Comparison of ENCODE assay signal across 9 mouse cellular contexts in genomic region chr9:23222492-23222840, GRCm38 (mm10). TPM values are rescaled to one million over a fixed set of nuclear protein-coding genes. Genes with fewer than 3 reads are reported as not detected.
DNase-seq lines count a peak whose midpoint lies in the region; ATAC-seq lines count a peak whose summit lies in the region.
"Had no signal": no experiment of that assay in that cellular context is flagged by ENCODE, and none has a peak within 500 bp of the region (broad histone marks: within the 10 kb centered on the region; RNA-seq: fewer than 3 reads in every experiment).

No protein-coding gene starts in this region.

- H3K9me3 ChIP-seq in kidney, embryonic 16.5 days (ENCODE audit: low read length): no peaks in the 10 kb centered on the region

- peak overlapping the region; percentile 96 for H3K4me2 ChIP-seq in kidney, embryonic 16.5 days (replicated peaks; ENCODE audit: low read depth, low read length)

- whole genome bisulfite sequencing in kidney, embryonic 16.5 days: 0% methylated on average over 26 of the region's 26 CpGs

- ATAC-seq in granulocyte monocyte progenitor cell, adult 5-6 weeks (replicated peaks; ENCODE audit: poor library complexity, severe bottlenecking): peak; percentile 33
- peak; percentile 65 for ATAC-seq in kidney, embryonic 16.5 days (ENCODE audit: low FRiP score, low TSS enrichment)

- peaks cover 29% of the 10 kb centered on the region for H3K27me3 ChIP-seq in kidney, embryonic 16.5 days (ENCODE audit: insufficient read depth, low read length)

- peaks cover 6% of the 10 kb centered on the region; the same call in 1 of the 2 replicates for H3K4me1 ChIP-seq in kidney, embryonic 16.5 days (ENCODE audit: insufficient read depth, low read length)

- no peaks in the 10 kb centered on the region for H3K36me3 ChIP-seq in kidney, embryonic 16.5 days (ENCODE audit: insufficient read depth, low read length)

- peak overlapping the region; percentile 80 for H3K9ac ChIP-seq in kidney, embryonic 16.5 days (replicated peaks; ENCODE audit: low read length)

- peak overlapping the region; percentile 72 for H3K4me3 ChIP-seq in kidney, embryonic 16.5 days (ENCODE audit: low read length)

- peak; percentile 27 for DNase-seq in lung, adult 18-20 months
- no peak for DNase-seq in lung, postnatal 25 days (ENCODE audit: low spot score)
- peak; percentile 12 for DNase-seq in cerebellum, adult 9-11 months
- peak; percentile 29 for DNase-seq in lung, postnatal 36 days
- peak; percentile 16 to 27 for DNase-seq in right cerebral cortex, adult 2 months (ENCODE audit: low spot score in 2 of 2)
- no peak for DNase-seq in thymus, adult 18-20 months

- H3K27ac ChIP-seq in kidney, embryonic 16.5 days (ENCODE audit: low read length): peak overlapping the region; percentile 79

RNA-seq across cellular contexts. Expression of gene Bmper, which starts 0.4 kb away (rescaled TPM):
- total RNA-seq in granulocyte monocyte progenitor cell, adult 5-6 weeks (2014; fragmentation: Nextera tagmentation): not detected in 2 replicates
- total RNA-seq in granulocyte monocyte progenitor cell, adult 5-6 weeks (2017): not detected in 2 replicates
- 20.3 and 21.0 TPM in 2 replicates for polyA plus RNA-seq in kidney, embryonic 16.5 days (2015; fragmentation: Nextera tagmentation; extraction: Ambion mirVana)
- total RNA-seq: neutrophil, adult 5-6 weeks had no signal

Comparison
In these comparisons a context has a peak if more than half of its experiments do, and no peak if none do; other contexts are left out.
1. DNase-seq: peak in lung, adult 18-20 months (2 of 2), cerebellum, adult 9-11 months (single experiment), lung, postnatal 36 days (single experiment) and right cerebral cortex, adult 2 months (2 of 2); none in lung, postnatal 25 days (single experiment) and thymus, adult 18-20 months (0 of 2).